Mouse (Mus musculus): ENCODE results near the gene Pcdh15.

DNA sequence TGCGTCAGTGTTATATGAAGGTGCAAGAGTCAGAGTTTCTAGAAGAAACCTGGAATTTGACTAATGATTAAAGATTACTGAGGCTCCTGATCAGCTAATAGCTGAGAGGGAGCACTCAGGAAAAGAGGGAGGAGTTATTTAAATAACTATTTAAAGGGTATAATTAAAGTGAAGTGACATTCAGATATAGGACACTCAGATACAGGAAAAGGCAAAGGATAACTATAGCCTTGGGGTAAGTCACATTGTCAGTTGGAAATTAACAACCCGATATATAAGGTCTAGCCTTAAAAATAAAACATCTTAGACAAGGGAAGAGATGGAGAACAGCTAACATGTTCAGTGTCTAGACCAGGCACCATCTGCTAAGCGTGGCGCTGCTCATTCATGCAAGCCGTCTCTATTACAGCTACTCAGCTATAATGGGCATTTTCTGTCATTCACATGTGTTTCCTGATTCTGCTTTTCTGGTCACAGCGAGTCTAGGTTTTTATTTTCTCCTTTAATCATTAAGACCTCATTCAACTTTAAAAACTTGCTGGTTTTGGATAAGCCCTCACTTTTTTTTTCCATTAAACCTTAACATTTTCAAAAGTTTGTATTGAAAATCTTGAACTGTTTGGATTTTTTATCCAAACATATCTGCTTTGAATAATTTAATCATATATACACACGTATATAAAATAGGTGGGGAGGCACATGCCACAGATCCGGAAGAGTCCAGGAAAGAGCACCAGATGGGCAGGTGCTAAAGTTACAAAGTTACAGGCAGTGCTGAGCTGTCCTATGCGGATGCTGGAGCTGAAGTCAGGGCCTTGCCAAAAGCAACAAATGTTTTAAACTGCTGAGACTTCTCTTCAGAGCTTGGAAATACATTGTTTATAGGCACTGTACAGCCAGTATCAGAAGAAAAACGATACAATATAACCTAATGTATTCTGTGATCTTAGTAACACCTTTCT is 1288.7 kb downstream of the Pcdh15 start:
- no peak for TF ChIP-seq CTCF (IDR thresholded peaks at IDR 0.05; ENCODE audit: borderline replicate concordance, insufficient read depth, low read length)
- no peak for TF ChIP-seq POLR2A (IDR thresholded peaks at IDR 0.05; ENCODE audit: low read depth, low read length)
